Mouse (Mus musculus): ENCODE data around the gene Crkl.

The Crkl gene

GRCm38 (mm10) chr16:17528276-17528675 is 76.5 kb downstream of the Crkl start:
- no peak for DNase-seq (ENCODE audit: low read depth, low spot score)

- DNase-seq (ENCODE audit: low read depth, low spot score): no peak
Measured at GRCm38 (mm10) chr16:17529981-17530586, 78.3 kb downstream of the Crkl start.

- DNase-seq (ENCODE audit: low read depth, low spot score): peak; percentile 94
Measured at GRCm38 (mm10) chr16:17530640-17531288, 79.0 kb downstream of the Crkl start, which contains the start of gene Thap7. Gene Thap7, minus strand, starts transcription at chr16:17531136.

- no peak for DNase-seq (ENCODE audit: low read depth, low spot score)
Measured at GRCm38 (mm10) chr16:17532271-17532670, 80.5 kb downstream of the Crkl start.

GRCm38 (mm10) chr16:17532676-17533329 is 81.0 kb downstream of the Crkl start:
- DNase-seq (ENCODE audit: low read depth, low spot score): no peak

- no peak for DNase-seq (ENCODE audit: low read depth, low spot score)
Measured at GRCm38 (mm10) chr16:17536584-17536983, 84.8 kb downstream of the Crkl start.

All from WW6 (cell line).